Mouse (Mus musculus) cerebellum, adult 2 months (tissue): ENCODE measurements around the gene Dvl1. TPM values are rescaled to one million over a fixed set of nuclear protein-coding genes. Genes with fewer than 3 reads are reported as not detected.

Experiments used
- DNase-seq, 2 experiments: peaks; one replicate each; pipeline ENCODE4 v3.0.0; 2021
- H3K27ac ChIP-seq: fragments of 200-500 bp; 2 replicates; pipeline ENCODE4 v1.5.1; 2012; ENCODE audit warnings: low read length, control low read depth, inconsistent platforms; ENCODE audit not compliant: insufficient read depth
- H3K27me3 ChIP-seq: fragments of 200-500 bp; 2 replicates; pipeline ENCODE4 v1.6.1; 2012; ENCODE audit warnings: inconsistent platforms, mild to moderate bottlenecking, low read length, moderate library complexity; ENCODE audit not compliant: control insufficient read depth, insufficient read depth
- H3K4me1 ChIP-seq: fragments of 200-500 bp; 2 replicates; pipeline ENCODE4 v1.6.1; 2011; ENCODE audit warnings: low read length; ENCODE audit not compliant: control insufficient read depth, insufficient read depth
- H3K4me3 ChIP-seq: fragments of 200-500 bp; replicated peaks from 2 replicates; pipeline ENCODE3; 2011; ENCODE audit warnings: mild to moderate bottlenecking, low read depth, low read length, control low read depth; ENCODE audit not compliant: insufficient read depth
- CTCF ChIP-seq: fragments of 200-500 bp; IDR thresholded peaks from 2 replicates; pipeline ENCODE4 v1.5.1; 2011; ENCODE audit warnings: low read depth, mild to moderate bottlenecking, control low read depth, low read length, moderate library complexity, borderline replicate concordance; ENCODE audit not compliant: insufficient read depth
- POLR2A ChIP-seq: fragments of 200-500 bp; IDR thresholded peaks from 2 replicates; pipeline ENCODE4 v1.6.1; 2011; ENCODE audit warnings: low read length, control low read depth, borderline replicate concordance; ENCODE audit not compliant: insufficient read depth
- WGBS: fragments of 180-500 bp; shearing (Covaris S2); methylation state at CpG from one replicate; pipeline ENCODE4 v1.1.7; 2018; 5-methylcytosine and 5-hydroxymethylcytosine counted together
- polyA plus RNA-seq: library from polyadenylated mRNA; depleted of rRNA; stranded (reverse); fragments of >200 nt; gene quantifications from 2 replicates; pipeline ENCODE4 v1.2.3, GENCODE M21; 2012

Gene Dvl1
- polyA plus RNA-seq, 1 experiment = 160 TPM

- no peaks in the 10 kb centered on the region for H3K27me3 ChIP-seq
- DNase-seq = peak; percentile 69 to 70
- 19% methylated on average over 2 of the region's 2 CpGs for WGBS
- no peak overlapping the region for H3K4me3 ChIP-seq
- H3K4me1 ChIP-seq = peaks cover 12% of the 10 kb centered on the region
- H3K27ac ChIP-seq = no peak overlapping the region
- TF ChIP-seq CTCF (peak; percentile 68), POLR2A (no peak)
These were observed 13.4 kb upstream of the Dvl1 start for GRCm38 (mm10) chr4:155833836-155834235.

GRCm38 (mm10) chr4:155837404-155838010 lies 9.7 kb upstream of the Dvl1 start:
- 24% methylated on average over 11 of the region's 11 CpGs for WGBS
- Histone ChIP-seq H3K27me3 (no peaks in the 10 kb centered on the region), H3K27ac (no peak overlapping the region), H3K4me1 (peaks cover 17% of the 10 kb centered on the region), H3K4me3 (no peak overlapping the region)
- no peak for TF ChIP-seq POLR2A
- TF ChIP-seq CTCF = no peak
- DNase-seq = no peak

GRCm38 (mm10) chr4:155838187-155839153 lies 8.7 kb upstream of the Dvl1 start:
- Histone ChIP-seq H3K4me1 (peaks cover 11% of the 10 kb centered on the region), H3K27me3 (no peaks in the 10 kb centered on the region), H3K4me3 (no peak overlapping the region), H3K27ac (no peak overlapping the region)
- no peak for DNase-seq
- WGBS = 39% methylated on average over 8 of the region's 8 CpGs
- TF ChIP-seq POLR2A = no peak
- no peak for TF ChIP-seq CTCF

- H3K4me1 ChIP-seq = peaks cover 11% of the 10 kb centered on the region
- H3K4me3 ChIP-seq = peak within 1 kb of the TSS; percentile 35
- H3K27me3 ChIP-seq = no peaks in the 10 kb centered on the region
- WGBS = 33% methylated on average over 16 of the region's 16 CpGs
- 0 out of 2 replicates have a peak within 1 kb of the TSS, but pooled peaks have one; percentile 22 for H3K27ac ChIP-seq
- peak in 1 of 2 experiments; percentile 44 for DNase-seq
- no peak for TF ChIP-seq POLR2A
- no peak for TF ChIP-seq CTCF
These were observed 7.7 kb upstream of the Dvl1 start, which contains the start of gene Mxra8 for GRCm38 (mm10) chr4:155839483-155839910. TSS of gene Mxra8 (plus strand) at chr4:155839680.

- H3K27ac ChIP-seq = 0 out of 2 replicates have a peak overlapping the region, but pooled peaks have one; percentile 22
- H3K27me3 ChIP-seq = no peaks in the 10 kb centered on the region
- no peak for DNase-seq
- no peak overlapping the region for H3K4me3 ChIP-seq
- TF ChIP-seq CTCF (no peak), POLR2A (no peak)
- peaks cover 11% of the 10 kb centered on the region for H3K4me1 ChIP-seq
- 38% methylated on average over 8 of the region's 8 CpGs for WGBS
These were observed 6.9 kb upstream of the Dvl1 start for GRCm38 (mm10) chr4:155840076-155841002.

- peaks cover 11% of the 10 kb centered on the region for H3K4me1 ChIP-seq
- peak overlapping the region; percentile 28 for H3K4me3 ChIP-seq
- peak in 1 of 2 experiments; percentile 35 for DNase-seq
- H3K27ac ChIP-seq = no peak overlapping the region
- WGBS = 5% methylated on average over 32 of the region's 32 CpGs
- H3K27me3 ChIP-seq = no peaks in the 10 kb centered on the region
- TF ChIP-seq CTCF = no peak
- TF ChIP-seq POLR2A = no peak
These were observed 6.2 kb upstream of the Dvl1 start for GRCm38 (mm10) chr4:155841003-155841454.

GRCm38 (mm10) chr4:155841651-155842270 lies 5.4 kb upstream of the Dvl1 start:
- TF ChIP-seq POLR2A = no peak
- no peak for TF ChIP-seq CTCF
- peaks cover 14% of the 10 kb centered on the region for H3K4me1 ChIP-seq
- no peaks in the 10 kb centered on the region for H3K27me3 ChIP-seq
- DNase-seq = peak; percentile 41 to 54
- no peak overlapping the region for H3K27ac ChIP-seq
- peak overlapping the region; percentile 28 for H3K4me3 ChIP-seq
- 30% methylated on average over 38 of the region's 38 CpGs for WGBS
